Mouse (Mus musculus): Measurements from ENCODE around the gene Psmd10.

The Psmd10 gene

GRCm38 (mm10) chrX:140956272-140956940 is at the start of gene Psmd10, which contains the start of gene Atg4a:
TSS of gene Psmd10 (minus strand) at chrX:140956728.
TSS of gene Atg4a (plus strand) at chrX:140956907.
- in situ Hi-C loops (cut with MboI, MseI) = no loop called here

- in situ Hi-C loops (cut with MboI, MseI) = loop anchor here (5.0 to 25.0 kb wide), 11 partner anchors 153 to 1263 kb away; no protein-coding TSS in a partner anchor
Observed at GRCm38 (mm10) chrX:140998885-140999284, 42.4 kb upstream of the Psmd10 start.

GRCm38 (mm10) chrX:140997912-140998545 is 41.5 kb upstream of the Psmd10 start:
- in situ Hi-C loops (cut with MboI, MseI) = loop anchor here (5.0 to 25.0 kb wide), 11 partner anchors 154 to 1264 kb away; no protein-coding TSS in a partner anchor

- in situ Hi-C loops (cut with MboI, MseI) = loop anchor here (5.0 to 25.0 kb wide), 11 partner anchors 155 to 1265 kb away; no protein-coding TSS in a partner anchor
Observed at GRCm38 (mm10) chrX:140996909-140997516, 40.5 kb upstream of the Psmd10 start.

- in situ Hi-C loops (cut with MboI, MseI) = loop anchor here in 1 of 2 experiments (10.0 to 25.0 kb wide), 6 partner anchors 352 to 1277 kb away; no protein-coding TSS in a partner anchor
Observed at GRCm38 (mm10) chrX:140985256-140985655, 28.7 kb upstream of the Psmd10 start.

- in situ Hi-C loops (cut with MboI, MseI) = loop anchor here in 1 of 2 experiments (5.0 to 25.0 kb wide), 7 partner anchors 183 to 1278 kb away; no protein-coding TSS in a partner anchor
Observed at GRCm38 (mm10) chrX:140984795-140985194, 28.3 kb upstream of the Psmd10 start.

GRCm38 (mm10) chrX:140983206-140983960 is 26.9 kb upstream of the Psmd10 start:
- in situ Hi-C loops (cut with MboI, MseI) = loop anchor here in 1 of 2 experiments (5.0 to 25.0 kb wide), 7 partner anchors 184 to 1279 kb away; no protein-coding TSS in a partner anchor

GRCm38 (mm10) chrX:140980163-140980562 is 23.6 kb upstream of the Psmd10 start:
- in situ Hi-C loops (cut with MboI, MseI) = loop anchor here in 1 of 2 experiments (5.0 to 25.0 kb wide), 7 partner anchors 187 to 1282 kb away; no protein-coding TSS in a partner anchor

- in situ Hi-C loops (cut with MboI, MseI) = loop anchor here in 1 of 2 experiments (25.0 kb wide), 5 partner anchors 358 to 1283 kb away; no protein-coding TSS in a partner anchor
Observed at GRCm38 (mm10) chrX:140979546-140979945, 23.0 kb upstream of the Psmd10 start.

- in situ Hi-C loops (cut with MboI, MseI) = loop anchor here in 1 of 2 experiments (25.0 kb wide), 5 partner anchors 358 to 1283 kb away; no protein-coding TSS in a partner anchor
Observed at GRCm38 (mm10) chrX:140978943-140979342, 22.4 kb upstream of the Psmd10 start.

- in situ Hi-C loops (cut with MboI, MseI) = no loop called here
Observed at GRCm38 (mm10) chrX:140956959-140957358, 431 bp upstream of the Psmd10 start.

- in situ Hi-C loops (cut with MboI, MseI) = no loop called here
Observed at GRCm38 (mm10) chrX:140953618-140954017, 2.9 kb downstream of the Psmd10 start.

GRCm38 (mm10) chrX:140936271-140936670 is 20.3 kb downstream of the Psmd10 start:
- in situ Hi-C loops (cut with MboI, MseI) = no loop called here

- in situ Hi-C loops (cut with MboI, MseI) = no loop called here
Observed at GRCm38 (mm10) chrX:140933263-140933662, 23.3 kb downstream of the Psmd10 start.

- in situ Hi-C loops (cut with MboI, MseI) = no loop called here
Observed at GRCm38 (mm10) chrX:140932066-140932465, 24.5 kb downstream of the Psmd10 start.

GRCm38 (mm10) chrX:140921321-140921720 is 35.2 kb downstream of the Psmd10 start:
- in situ Hi-C loops (cut with MboI, MseI) = no loop called here

- in situ Hi-C loops (cut with MboI, MseI) = no loop called here
Observed at GRCm38 (mm10) chrX:140907360-140907759, 49.2 kb downstream of the Psmd10 start, which contains the start of gene Vsig1. TSS of gene Vsig1 (plus strand) at chrX:140907608.

- in situ Hi-C loops (cut with MboI, MseI) = no loop called here
Observed at GRCm38 (mm10) chrX:140903487-140903886, 53.0 kb downstream of the Psmd10 start.

Measured in T-helper 17 cell (primary cell).